Mouse (Mus musculus): ENCODE results near the gene Coq8a.

DNA sequence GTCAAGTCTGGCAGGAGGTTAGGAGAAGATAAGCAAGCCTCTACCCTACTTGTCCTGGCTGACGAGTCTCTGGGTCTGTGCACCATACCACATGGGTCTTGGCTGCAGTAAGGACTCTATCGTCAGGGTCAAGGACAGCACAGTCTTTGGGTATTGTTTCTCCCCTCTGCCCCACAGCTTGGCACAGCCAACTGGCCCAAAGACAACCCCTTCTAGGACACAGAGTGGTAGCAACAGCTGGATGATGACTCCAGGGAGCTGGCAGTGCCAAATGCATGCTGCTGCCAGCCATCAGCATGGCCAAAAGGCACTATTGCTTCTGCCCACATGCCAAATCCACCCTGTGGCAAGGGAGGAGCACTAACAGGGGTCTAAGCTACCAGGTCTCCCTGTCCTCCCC is 27.5 kb downstream of the Coq8a start:
- TF ChIP-seq POLR2A (IDR thresholded peaks at IDR 0.05; ENCODE audit: control insufficient read depth, low read depth, low read length) (no peak), CTCF (IDR thresholded peaks at IDR 0.05; ENCODE audit: control insufficient read depth, insufficient read depth, insufficient replicate concordance, low read depth, low read length) (no peak)

Measured in testis, adult 2 months (tissue).